Mouse (Mus musculus) spleen, adult 2 months (tissue): ENCODE measurements around the gene Gm9970.

Experiments used
- CTCF ChIP-seq: fragments of 200-500 bp; IDR thresholded peaks from 2 replicates; pipeline ENCODE4 v1.5.1; 2011; ENCODE audit warnings: mild to moderate bottlenecking, inconsistent platforms; ENCODE audit not compliant: insufficient read depth, insufficient read length, insufficient replicate concordance; ENCODE audit errors: extremely low read depth
- POLR2A ChIP-seq: fragments of 200-500 bp; IDR thresholded peaks from 2 replicates; pipeline ENCODE4 v1.6.1; 2011; ENCODE audit warnings: low read depth, low read length, inconsistent platforms

- no peak for TF ChIP-seq CTCF
- TF ChIP-seq POLR2A, result no peak
Observed at GRCm38 (mm10) chr5:31254452-31254851, 13.4 kb upstream of the Gm9970 start.
